In genomic region chr2:103670276-103670680, GRCm38 (mm10) we compare ENCODE assay signal across 7 mouse cellular contexts.
A peak's percentile ranks its signal among the peaks of the same experiment; 100 is the strongest.
DNase-seq lines count a peak whose midpoint lies in the region; TF ChIP-seq lines count a peak whose summit lies in the region.

No protein-coding gene starts in this region.

- H3K36me3 ChIP-seq in kidney, adult 2 months (ENCODE audit: control insufficient read depth, insufficient read depth, low read length): no peaks in the 10 kb centered on the region

- no peaks in the 10 kb centered on the region for H3K27me3 ChIP-seq in kidney, adult 2 months (replicated peaks; ENCODE audit: control insufficient read depth, insufficient read depth, low read length)

- no peak for TF ChIP-seq CTCF in kidney, adult 2 months (conservative IDR thresholded peaks at IDR 0.05; ENCODE audit: insufficient read depth, insufficient read length, low read depth, low read length)

- peaks cover 7% of the 10 kb centered on the region; the same call in 1 of the 2 replicates for H3K4me1 ChIP-seq in kidney, adult 2 months (ENCODE audit: control insufficient read depth, insufficient read depth, low read length)

- WGBS in kidney, adult 2 months: 54% methylated on average over 3 of the region's 3 CpGs

- DNase-seq in NIH3T3 (ENCODE audit: low read depth): peak; percentile 99
- DNase-seq in brain, embryonic 18.5 days (ENCODE audit: low read depth, low spot score): peak; percentile 51
- peak; percentile 98 for DNase-seq in heart, adult 11 months
- DNase-seq in kidney, adult 2 months: peak; percentile 56
- DNase-seq in left cerebral cortex, postnatal 4 days: peak; percentile 56
- DNase-seq in right cerebral cortex, adult 18-20 months: peak; percentile 77
- no peak for DNase-seq in spleen, adult 18-20 months

- intact Hi-C loops in left cerebral cortex, postnatal 4 days (cut with DNase I): no loop called here

- H3K4me3 ChIP-seq in kidney, adult 2 months (ENCODE audit: insufficient read depth, low read depth, low read length): no peak overlapping the region

- H3K27ac ChIP-seq in kidney, adult 2 months (ENCODE audit: insufficient read depth, low read depth, low read length): no peak overlapping the region

- no peak for TF ChIP-seq POLR2A in kidney, adult 2 months (IDR thresholded peaks at IDR 0.05; ENCODE audit: low read depth, low read length)

Comparison
In these comparisons a context has a peak if more than half of its experiments do, and no peak if none do; other contexts are left out.
1. DNase-seq: peak in NIH3T3 (single experiment), brain, embryonic 18.5 days (single experiment), heart, adult 11 months (single experiment), kidney, adult 2 months (single experiment), left cerebral cortex, postnatal 4 days (single experiment) and right cerebral cortex, adult 18-20 months (single experiment); none in spleen, adult 18-20 months (0 of 2).